Mouse (Mus musculus) C2C12 (cell line): ENCODE results near the gene Psmc1. TPM values are rescaled to one million over a fixed set of nuclear protein-coding genes. Genes with fewer than 3 reads are reported as not detected.

Experiments
- H3K27me3 ChIP-seq: one replicate; pipeline ENCODE4 v1.6.1; 2011; ENCODE audit not compliant: control insufficient read depth, insufficient read depth, insufficient read length
- H3K36me3 ChIP-seq: one replicate; pipeline ENCODE4 v1.6.1; 2011; ENCODE audit not compliant: control insufficient read depth, insufficient read depth
- H3K4me3 ChIP-seq: one replicate; pipeline ENCODE4 v1.5.1; 2011; ENCODE audit warnings: mild to moderate bottlenecking, control low read depth; ENCODE audit not compliant: poor library complexity, insufficient read depth, severe bottlenecking
- H3K79me2 ChIP-seq: one replicate; pipeline ENCODE4 v1.6.1; 2011; ENCODE audit not compliant: control insufficient read depth, insufficient read depth
- H3K79me3 ChIP-seq: one replicate; pipeline ENCODE4 v1.6.1; 2011; ENCODE audit warnings: low read depth, control low read depth
- H3ac ChIP-seq: one replicate; pipeline ENCODE3; 2011; ENCODE audit warnings: low read depth; ENCODE audit not compliant: control insufficient read depth, insufficient read length
- CEBPB ChIP-seq: IDR thresholded peaks from one replicate; pipeline ENCODE4 v1.6.1; 2011; ENCODE audit warnings: low read depth, mild to moderate bottlenecking, control low read depth, moderate library complexity
- CTCF ChIP-seq: IDR thresholded peaks from one replicate; pipeline ENCODE4 v1.5.1; 2011; ENCODE audit not compliant: control insufficient read depth, insufficient read depth, insufficient read length
- FOSL1 ChIP-seq: IDR thresholded peaks from one replicate; pipeline ENCODE4 v1.8.0; 2011; ENCODE audit warnings: mild to moderate bottlenecking, low read length; ENCODE audit not compliant: poor library complexity, insufficient read depth, severe bottlenecking
- MAX ChIP-seq: IDR thresholded peaks from one replicate; pipeline ENCODE4 v1.6.1; 2011; ENCODE audit warnings: mild to moderate bottlenecking, control low read depth
- MYOD1 ChIP-seq: IDR thresholded peaks from one replicate; pipeline ENCODE4 v1.6.1; 2011; ENCODE audit warnings: low read depth; ENCODE audit not compliant: control insufficient read depth, insufficient read length
- MYOG ChIP-seq: IDR thresholded peaks from one replicate; pipeline ENCODE4 v1.6.1; 2011; ENCODE audit not compliant: control insufficient read depth, insufficient read length; ENCODE audit errors: extremely low read depth
- USF1 ChIP-seq: IDR thresholded peaks from one replicate; pipeline ENCODE4 v1.6.1; 2011; ENCODE audit warnings: low read depth, mild to moderate bottlenecking, control low read depth, moderate library complexity
- polyA plus RNA-seq: library from polyadenylated mRNA; unstranded; fragments of >200 nt; fragmentation: generic; extraction: Trizol; gene quantifications from one replicate; pipeline ENCODE4 v1.2.1, GENCODE M21; 2012; ENCODE audit warnings: missing spikeins

The Psmc1 gene
- polyA plus RNA-seq, 1 experiment, result 192 TPM

- Histone ChIP-seq H3K79me3 (peaks cover 21% of the 10 kb centered on the region), H3K27me3 (peaks cover 4% of the 10 kb centered on the region), H3K4me3 (no peak overlapping the region), H3ac (no peak overlapping the region), H3K36me3 (peaks cover 13% of the 10 kb centered on the region), H3K79me2 (peaks cover 25% of the 10 kb centered on the region)
- TF ChIP-seq MYOG, result no peak
- no peak for TF ChIP-seq USF1
- no peak for TF ChIP-seq CEBPB
- TF ChIP-seq CTCF, result no peak
- no peak for TF ChIP-seq MAX
- no peak for TF ChIP-seq FOSL1
- TF ChIP-seq MYOD1, result no peak
These were observed 2.5 kb upstream of the Psmc1 start for GRCm38 (mm10) chr12:100107436-100107835.

DNA sequence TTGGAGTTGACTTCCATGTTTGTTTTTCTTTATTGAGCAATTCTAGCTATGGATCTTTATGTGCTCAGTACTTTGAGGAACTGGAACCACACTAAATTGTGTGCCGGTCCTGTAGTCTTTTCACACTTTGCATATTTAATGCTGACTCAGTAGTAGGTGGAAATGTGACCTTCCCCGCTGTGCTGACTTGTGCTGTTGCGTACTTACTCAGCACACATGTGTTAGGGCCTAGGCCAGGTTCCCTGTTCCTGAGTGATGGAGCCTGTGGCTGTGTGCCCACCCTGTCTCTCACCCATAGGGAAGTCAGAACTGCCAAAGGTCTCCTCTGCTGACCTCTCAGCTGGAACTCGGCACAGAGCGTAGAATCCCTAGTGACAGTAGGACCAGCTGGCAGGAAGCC is 6.0 kb downstream of the Psmc1 start:
- H3K36me3 ChIP-seq, result peaks cover 95% of the 10 kb centered on the region
- H3K27me3 ChIP-seq, result no peaks in the 10 kb centered on the region
- H3K79me3 ChIP-seq, result peaks cover 14% of the 10 kb centered on the region
- no peak for TF ChIP-seq MYOD1
- no peak for TF ChIP-seq CEBPB
- no peak for TF ChIP-seq CTCF
- TF ChIP-seq USF1, result no peak
- TF ChIP-seq MAX, result no peak
- TF ChIP-seq FOSL1, result no peak
- no peak overlapping the region for H3ac ChIP-seq
- no peak overlapping the region for H3K4me3 ChIP-seq
- peaks cover 20% of the 10 kb centered on the region for H3K79me2 ChIP-seq

DNA sequence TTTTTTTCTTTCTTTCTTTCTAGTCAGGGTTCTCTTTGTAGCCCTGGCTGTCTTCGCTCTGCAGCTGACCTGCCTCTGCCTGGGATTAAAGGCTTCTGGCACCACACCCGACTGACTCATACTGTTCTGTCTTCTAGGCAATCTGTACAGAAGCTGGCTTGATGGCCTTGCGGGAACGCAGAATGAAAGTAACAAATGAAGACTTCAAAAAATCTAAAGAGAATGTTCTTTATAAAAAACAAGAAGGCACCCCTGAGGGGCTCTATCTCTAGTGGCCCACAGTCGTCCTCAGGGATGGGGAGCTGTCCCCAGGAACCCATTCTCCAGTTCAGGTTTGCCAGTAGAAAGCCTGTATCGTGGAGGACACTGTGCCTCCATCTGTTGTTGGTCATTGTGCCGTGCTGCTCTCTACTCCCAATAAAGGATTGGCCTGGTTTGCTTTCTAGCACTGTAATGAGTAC is 13.0 kb downstream of the Psmc1 start:
- Histone ChIP-seq H3K79me2 (no peaks in the 10 kb centered on the region), H3K79me3 (no peaks in the 10 kb centered on the region), H3ac (no peak overlapping the region), H3K4me3 (no peak overlapping the region), H3K27me3 (no peaks in the 10 kb centered on the region), H3K36me3 (peaks cover 82% of the 10 kb centered on the region)
- TF ChIP-seq USF1, result no peak
- no peak for TF ChIP-seq CEBPB
- TF ChIP-seq MYOG, result no peak
- no peak for TF ChIP-seq CTCF
- TF ChIP-seq MAX, result no peak
- no peak for TF ChIP-seq FOSL1
- TF ChIP-seq MYOD1, result no peak

GRCm38 (mm10) chr12:100123476-100123875 is 13.5 kb downstream of the Psmc1 start:
- H3ac ChIP-seq, result no peak overlapping the region
- H3K4me3 ChIP-seq, result no peak overlapping the region
- no peaks in the 10 kb centered on the region for H3K79me3 ChIP-seq
- H3K79me2 ChIP-seq, result no peaks in the 10 kb centered on the region
- no peaks in the 10 kb centered on the region for H3K27me3 ChIP-seq
- TF ChIP-seq USF1 (no peak), MYOD1 (no peak), CEBPB (no peak), MYOG (no peak), MAX (no peak), CTCF (no peak)
- peaks cover 76% of the 10 kb centered on the region for H3K36me3 ChIP-seq

- no peaks in the 10 kb centered on the region for H3K27me3 ChIP-seq
- H3K36me3 ChIP-seq, result peaks cover 65% of the 10 kb centered on the region
- no peak for TF ChIP-seq MYOG
- H3ac ChIP-seq, result no peak overlapping the region
- H3K79me2 ChIP-seq, result no peaks in the 10 kb centered on the region
- H3K4me3 ChIP-seq, result no peak overlapping the region
- H3K79me3 ChIP-seq, result no peaks in the 10 kb centered on the region
These were observed 15.2 kb downstream of the Psmc1 start for GRCm38 (mm10) chr12:100124913-100125798.

DNA sequence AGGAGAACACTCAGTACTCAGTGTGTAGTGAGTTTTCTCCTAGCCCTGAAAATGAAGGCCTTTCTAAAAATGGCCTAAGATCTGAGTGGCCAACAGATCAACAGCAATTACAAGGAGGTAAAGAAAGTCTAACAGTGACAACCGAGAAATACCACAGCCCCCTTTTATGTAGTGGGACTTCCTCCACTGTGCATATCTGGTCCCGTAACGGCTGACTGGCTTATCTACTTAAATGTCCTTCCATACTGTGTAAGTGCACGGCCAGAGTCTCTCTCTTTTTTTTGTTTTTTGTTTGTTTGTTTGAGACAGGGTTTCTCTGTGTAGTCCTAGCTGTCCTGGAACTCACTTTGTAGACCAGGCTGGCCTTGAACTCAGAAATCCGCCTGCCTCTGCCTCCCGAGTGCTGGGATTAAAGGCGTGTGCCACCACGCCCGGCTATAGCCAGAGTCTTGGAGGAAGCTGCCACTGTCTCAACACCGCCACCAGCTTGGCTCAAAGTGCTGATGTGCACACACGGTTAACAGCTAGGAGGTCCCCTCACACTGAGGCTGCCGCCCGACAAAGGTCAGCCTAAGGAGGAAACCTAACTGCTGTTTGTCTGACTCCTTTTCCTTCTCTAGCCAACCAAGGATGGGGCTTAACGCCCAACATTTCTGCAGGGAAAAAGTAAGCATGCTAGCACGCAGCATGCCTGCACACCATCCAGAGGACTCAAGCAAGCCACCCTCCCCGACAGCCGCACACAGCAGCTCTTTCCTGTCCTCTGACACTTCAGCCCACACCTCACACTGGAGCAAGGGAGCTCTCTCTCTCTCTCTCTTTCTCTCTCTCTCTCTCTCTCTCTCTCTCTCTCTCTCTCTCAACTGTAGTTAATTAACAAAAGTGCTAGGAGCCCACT is 17.3 kb downstream of the Psmc1 start:
- H3K79me2 ChIP-seq, result no peaks in the 10 kb centered on the region
- H3K27me3 ChIP-seq, result no peaks in the 10 kb centered on the region
- H3ac ChIP-seq, result no peak overlapping the region
- H3K36me3 ChIP-seq, result peaks cover 64% of the 10 kb centered on the region
- TF ChIP-seq MYOD1 (no peak), MAX (no peak), USF1 (no peak), MYOG (no peak), CEBPB (no peak), CTCF (no peak)
- no peak overlapping the region for H3K4me3 ChIP-seq
- H3K79me3 ChIP-seq, result no peaks in the 10 kb centered on the region
